Mouse (Mus musculus) spleen, adult 2 months (tissue): Measurements from ENCODE around the gene Catsperg1. TPM values are rescaled to one million over a fixed set of nuclear protein-coding genes. Genes with fewer than 3 reads are reported as not detected.

Source experiments
- DNase-seq, 2 experiments: peaks; one replicate each; pipeline versions ENCODE4 v3.0.0 to v3.0.0-alpha.2; 2012 to 2021; ENCODE audit warnings: low spot score in 2 of 2, low read depth in 1 of 2
- H3K27ac ChIP-seq: fragments of 200-500 bp; 2 replicates; pipeline ENCODE4 v1.5.1; 2012; ENCODE audit warnings: low read length, inconsistent platforms; ENCODE audit not compliant: insufficient read depth
- H3K27me3 ChIP-seq: fragments of 200-500 bp; 2 replicates; pipeline ENCODE4 v1.6.1; 2012; ENCODE audit warnings: mild to moderate bottlenecking, moderate library complexity, low read length, inconsistent platforms; ENCODE audit not compliant: control insufficient read depth, insufficient read depth
- H3K36me3 ChIP-seq: fragments of 200-500 bp; 2 replicates; pipeline ENCODE4 v1.6.1; 2012; ENCODE audit warnings: mild to moderate bottlenecking, low read length, inconsistent platforms; ENCODE audit not compliant: control insufficient read depth, insufficient read depth
- H3K4me1 ChIP-seq: fragments of 200-500 bp; 2 replicates; pipeline ENCODE4 v1.6.1; 2011; ENCODE audit warnings: inconsistent platforms; ENCODE audit not compliant: control insufficient read depth, insufficient read depth, insufficient read length
- H3K4me3 ChIP-seq: fragments of 200-500 bp; 2 replicates; pipeline ENCODE4 v1.5.1; 2011; ENCODE audit warnings: mild to moderate bottlenecking, inconsistent platforms; ENCODE audit not compliant: insufficient read depth, insufficient read length; ENCODE audit errors: extremely low read depth
- CTCF ChIP-seq: fragments of 200-500 bp; IDR thresholded peaks from 2 replicates; pipeline ENCODE4 v1.5.1; 2011; ENCODE audit warnings: mild to moderate bottlenecking, inconsistent platforms; ENCODE audit not compliant: insufficient read depth, insufficient read length, insufficient replicate concordance; ENCODE audit errors: extremely low read depth
- WGBS: fragments of 180-500 bp; shearing (Covaris S2); methylation state at CpG from one replicate; pipeline ENCODE4 v1.1.7; 2018; 5-methylcytosine and 5-hydroxymethylcytosine counted together
- polyA plus RNA-seq: library from polyadenylated mRNA; depleted of rRNA; stranded (reverse); fragments of >200 nt; gene quantifications from 2 replicates; pipeline ENCODE4 v1.2.3, GENCODE M21; 2012; rRNA removed

The Catsperg1 gene
- polyA plus RNA-seq, 1 experiment = 2.0 TPM

GRCm38 (mm10) chr7:29134230-29134629 is 79.6 kb downstream of the Catsperg1 start:
- Histone ChIP-seq H3K27me3 (no peaks in the 10 kb centered on the region; the same call in 1 of the 2 replicates), H3K4me1 (peaks cover 2% of the 10 kb centered on the region), H3K27ac (no peak overlapping the region), H3K36me3 (no peaks in the 10 kb centered on the region), H3K4me3 (peak overlapping the region; percentile 24; the same call in 1 of the 2 replicates)
- DNase-seq = no peak
- WGBS = 1% methylated on average over 3 of the region's 4 CpGs
- no peak for TF ChIP-seq CTCF

Other genes with a start within 250 kb of the Catsperg1 start
- gene Eif3k, start 232.2 kb downstream of the Catsperg1 start, polyA plus RNA-seq = 218 and 234 TPM in 2 replicates
- 174 and 236 TPM in 2 replicates for gene Map4k1, start 232.0 kb downstream of the Catsperg1 start, polyA plus RNA-seq
- gene Ryr1, start 88.9 kb downstream of the Catsperg1 start, polyA plus RNA-seq = 0.27 TPM in 2 replicates
- 16.4 and 22.5 TPM in 2 replicates for gene Rasgrp4, start 79.2 kb downstream of the Catsperg1 start, polyA plus RNA-seq
- gene Fam98c, start 57.8 kb downstream of the Catsperg1 start, polyA plus RNA-seq = 40.3 and 44.4 TPM in 2 replicates
- gene Ggn, start 43.8 kb downstream of the Catsperg1 start, polyA plus RNA-seq = 0.52 and 0.84 TPM in 2 replicates
- 1.4 and 1.6 TPM in 2 replicates for gene Spred3, start 43.6 kb downstream of the Catsperg1 start, polyA plus RNA-seq
- gene Psmd8, start 33.3 kb downstream of the Catsperg1 start, polyA plus RNA-seq = 82.0 and 91.1 TPM in 2 replicates
- 34.3 and 43.5 TPM in 2 replicates for gene Kcnk6, start 18.5 kb upstream of the Catsperg1 start, polyA plus RNA-seq
- gene Yif1b, start 24.3 kb upstream of the Catsperg1 start, polyA plus RNA-seq = 74.2 and 97.6 TPM in 2 replicates
- gene 2200002D01Rik, start 34.4 kb upstream of the Catsperg1 start, polyA plus RNA-seq = 0.51 and 1.0 TPM in 2 replicates
- 69.7 and 88.3 TPM in 2 replicates for gene Spint2, start 67.9 kb upstream of the Catsperg1 start, polyA plus RNA-seq
- gene Ppp1r14a, start 75.3 kb upstream of the Catsperg1 start, polyA plus RNA-seq = 27.3 and 62.6 TPM in 2 replicates
- gene Dpf1, start 89.9 kb upstream of the Catsperg1 start, polyA plus RNA-seq = 0.06 and 0.35 TPM in 2 replicates